In the genomic region with DNA sequence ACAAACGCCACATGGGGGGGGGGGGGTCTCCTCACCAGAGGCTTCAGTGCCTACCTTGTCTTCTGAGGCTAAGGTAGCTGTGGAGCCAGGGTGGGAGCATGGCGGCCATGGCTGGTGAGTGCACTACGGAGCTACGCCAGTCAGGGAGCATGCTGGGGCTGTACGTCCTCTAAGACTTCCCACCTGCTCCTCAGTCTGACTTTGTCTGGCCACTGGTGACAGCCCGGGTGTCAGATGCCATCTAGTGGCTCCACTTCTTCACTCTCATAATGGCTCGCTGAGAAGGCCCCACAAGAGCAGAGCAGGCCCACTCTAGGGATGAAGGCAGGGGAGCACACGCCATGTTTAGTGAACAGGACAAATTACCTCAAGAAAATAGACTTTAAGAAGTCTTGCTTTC, we compare ENCODE assay signal across 8 mouse cellular contexts. TPM values are rescaled to one million over a fixed set of nuclear protein-coding genes. Genes with fewer than 3 reads are reported as not detected.
DNase-seq lines count a peak whose midpoint lies in the region; ATAC-seq and TF ChIP-seq lines count a peak whose summit lies in the region.

No protein-coding gene starts in this region.

- 51% methylated on average over 8 of the region's 8 CpGs for WGBS in heart, embryonic 16.5 days
- 67% methylated on average over 8 of the region's 8 CpGs for WGBS in limb, embryonic 14.5 days

- H3K27me3 ChIP-seq in C2C12 (ENCODE audit: control insufficient read depth, insufficient read depth, insufficient read length) = no peaks in the 10 kb centered on the region
- no peaks in the 10 kb centered on the region for H3K27me3 ChIP-seq in heart, embryonic 16.5 days (ENCODE audit: control insufficient read depth, insufficient read depth, low read length)
- H3K27me3 ChIP-seq in limb, embryonic 14.5 days (ENCODE audit: control insufficient read depth, insufficient read depth, low read length) = no peaks in the 10 kb centered on the region

- H3ac ChIP-seq in C2C12 (ENCODE audit: control insufficient read depth, insufficient read length, low read depth) = no peak overlapping the region

- H3K4me3 ChIP-seq in C2C12 (ENCODE audit: insufficient read depth, poor library complexity, severe bottlenecking) = no peak overlapping the region
- H3K4me3 ChIP-seq in heart, embryonic 16.5 days (ENCODE audit: low read length) = no peak overlapping the region
- no peak overlapping the region for H3K4me3 ChIP-seq in limb, embryonic 14.5 days (replicated peaks; ENCODE audit: low read length)

- ATAC-seq in heart, embryonic 16.5 days (replicated peaks; ENCODE audit: extremely low read depth, insufficient read depth, low FRiP score) = peak; percentile 43
- ATAC-seq in limb, embryonic 14.5 days (ENCODE audit: low FRiP score, low read depth) = no peak

- DNase-seq in gastrocnemius, adult 18-20 months (ENCODE audit: low spot score) = peak; percentile 56
- no peak for DNase-seq in gastrocnemius, postnatal 4 days (ENCODE audit: low spot score in 2 of 2)
- DNase-seq in cerebellum, adult 8-10 months = peak; percentile 39
- peak; percentile 47 for DNase-seq in limb, embryonic 14.5 days (ENCODE audit: low spot score)
- DNase-seq in retina, embryonic 14.5 days (ENCODE audit: low spot score) = peak; percentile 69
- no peak for DNase-seq in frontal cortex, postnatal 14 days (ENCODE audit: low spot score in 2 of 2)

- no peaks in the 10 kb centered on the region for H3K9me3 ChIP-seq in heart, embryonic 16.5 days (replicated peaks; ENCODE audit: control insufficient read depth, low read length)
- no peaks in the 10 kb centered on the region for H3K9me3 ChIP-seq in limb, embryonic 14.5 days (ENCODE audit: control insufficient read depth, low read length)

- TF ChIP-seq CTCF in C2C12 (IDR thresholded peaks at IDR 0.05; ENCODE audit: control insufficient read depth, insufficient read depth, insufficient read length) = peak; percentile 18

- H3K4me2 ChIP-seq in heart, embryonic 16.5 days (ENCODE audit: low read depth, low read length) = no peak overlapping the region
- H3K4me2 ChIP-seq in limb, embryonic 14.5 days (replicated peaks; ENCODE audit: low read depth, low read length, severe bottlenecking) = no peak overlapping the region

- no peaks in the 10 kb centered on the region for H3K79me2 ChIP-seq in C2C12 (ENCODE audit: control insufficient read depth, insufficient read depth)

- no peaks in the 10 kb centered on the region for H3K79me3 ChIP-seq in C2C12 (ENCODE audit: low read depth)

- H3K9ac ChIP-seq in heart, embryonic 16.5 days (ENCODE audit: low read length) = no peak overlapping the region
- no peak overlapping the region for H3K9ac ChIP-seq in limb, embryonic 14.5 days (ENCODE audit: low read depth, low read length, severe bottlenecking)

- H3K4me1 ChIP-seq in heart, embryonic 16.5 days (ENCODE audit: control insufficient read depth, insufficient read depth, low read length) = no peaks in the 10 kb centered on the region
- no peaks in the 10 kb centered on the region for H3K4me1 ChIP-seq in limb, embryonic 14.5 days (ENCODE audit: control insufficient read depth, insufficient read depth, low read length)

- peaks cover 39% of the 10 kb centered on the region for H3K36me3 ChIP-seq in C2C12 (ENCODE audit: control insufficient read depth, insufficient read depth)
- H3K36me3 ChIP-seq in heart, embryonic 16.5 days (ENCODE audit: control insufficient read depth, insufficient read depth) = peaks cover 30% of the 10 kb centered on the region
- peaks cover 80% of the 10 kb centered on the region for H3K36me3 ChIP-seq in limb, embryonic 14.5 days (ENCODE audit: control insufficient read depth, insufficient read depth, low read length)

- no peak for TF ChIP-seq POLR2A in limb, embryonic 14.5 days (IDR thresholded peaks at IDR 0.05; ENCODE audit: borderline replicate concordance, extremely low read depth, insufficient read depth, insufficient read length)

- no peak overlapping the region for H3K27ac ChIP-seq in heart, embryonic 16.5 days (ENCODE audit: low read length)
- H3K27ac ChIP-seq in limb, embryonic 14.5 days (replicated peaks; ENCODE audit: low read depth, low read length) = no peak overlapping the region

TF ChIP-seq in C2C12, 6 proteins besides CTCF, POLR2A, EP300 and RAD21:
- TF ChIP-seq MYOD1 (IDR thresholded peaks at IDR 0.05; ENCODE audit: control insufficient read depth, insufficient read length, low read depth) (no peak), USF1 (IDR thresholded peaks at IDR 0.05; ENCODE audit: low read depth) (no peak), MYOG (IDR thresholded peaks at IDR 0.05; ENCODE audit: control insufficient read depth, extremely low read depth, insufficient read length) (no peak), MAX (IDR thresholded peaks at IDR 0.05) (no peak), CEBPB (IDR thresholded peaks at IDR 0.05; ENCODE audit: low read depth) (no peak), FOSL1 (IDR thresholded peaks at IDR 0.05; ENCODE audit: insufficient read depth, low read length, poor library complexity, severe bottlenecking) (no peak)

RNA-seq across cellular contexts. Expression of a gene that starts 41.2 kb away (rescaled TPM):
- 10 to 100 TPM; 16.4 to 18.2 TPM for total RNA-seq in gastrocnemius, adult 18-20 months (2021)
- total RNA-seq in gastrocnemius, postnatal 4 days (2021) = 10 to 100 TPM; 24.9 to 25.0 TPM
- polyA plus RNA-seq in C2C12 (2012; fragmentation: generic; extraction: Trizol) = 6.4 TPM
- 5.8 and 6.5 TPM in 2 replicates for polyA plus RNA-seq in heart, embryonic 16.5 days (2015; fragmentation: Nextera tagmentation; extraction: Ambion mirVana)
- 20.3 and 23.3 TPM in 2 replicates for polyA plus RNA-seq in limb, embryonic 14.5 days (2012; rRNA removed)
- 11.8 and 12.1 TPM in 2 replicates for polyA plus RNA-seq in limb, embryonic 14.5 days (2014; fragmentation: Nextera tagmentation; extraction: Ambion mirVana)

Comparison
In these comparisons a context has a peak if more than half of its experiments do, and no peak if none do; other contexts are left out.
1. DNase-seq: peak in gastrocnemius, adult 18-20 months (single experiment), cerebellum, adult 8-10 months (single experiment), limb, embryonic 14.5 days (single experiment) and retina, embryonic 14.5 days (single experiment); none in gastrocnemius, postnatal 4 days (0 of 2) and frontal cortex, postnatal 14 days (0 of 2).